Mouse (Mus musculus): ENCODE measurements around the gene Plcb1. TPM values are rescaled to one million over a fixed set of nuclear protein-coding genes. Genes with fewer than 3 reads are reported as not detected.

The Plcb1 gene
- polyA plus RNA-seq, 1 experiment from 2014 or later, result 21.5 TPM

DNA sequence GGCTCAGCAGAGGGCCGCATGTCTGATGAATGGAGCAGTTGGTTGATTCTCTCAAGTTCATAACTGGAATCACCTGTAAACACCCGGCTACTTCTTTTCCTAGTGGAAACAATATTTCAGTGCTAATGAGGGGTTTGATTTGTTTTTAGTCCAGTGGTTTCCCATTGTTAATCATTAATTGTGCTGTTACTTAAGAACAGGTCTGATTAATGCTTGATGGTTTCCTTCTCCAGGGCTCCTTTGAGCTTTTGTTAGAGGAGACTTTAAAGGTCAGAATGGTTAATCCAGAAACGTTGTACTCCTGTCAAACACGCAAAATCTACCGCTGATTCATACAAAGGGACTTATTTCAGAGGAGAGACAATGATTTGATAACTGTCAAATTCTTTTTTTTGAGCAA is 141.2 kb downstream of the Plcb1 start:
- WGBS, result 57% methylated on average over 5 of the region's 5 CpGs
- ATAC-seq (ENCODE audit: insufficient read depth) (no peak), DNase-seq (no peak)
- Histone ChIP-seq H3K9ac (no peak overlapping the region), H3K4me2 (no peak overlapping the region), H3K27ac (ENCODE audit: low read depth) (no peak overlapping the region), H3K27me3 (ENCODE audit: insufficient read depth, low read length) (no peaks in the 10 kb centered on the region), H3K4me1 (ENCODE audit: insufficient read depth) (0 out of 2 replicates have a peak, but pooled peaks cover 4% of the 10 kb centered on the region), H3K9me3 (ENCODE audit: low read depth, low read length) (no peaks in the 10 kb centered on the region), H3K4me3 (ENCODE audit: low read depth, low read length) (no peak overlapping the region), H3K36me3 (ENCODE audit: insufficient read depth) (no peaks in the 10 kb centered on the region)
- no peak for TF ChIP-seq CTCF (IDR thresholded peaks at IDR 0.05; ENCODE audit: low read depth)

DNA sequence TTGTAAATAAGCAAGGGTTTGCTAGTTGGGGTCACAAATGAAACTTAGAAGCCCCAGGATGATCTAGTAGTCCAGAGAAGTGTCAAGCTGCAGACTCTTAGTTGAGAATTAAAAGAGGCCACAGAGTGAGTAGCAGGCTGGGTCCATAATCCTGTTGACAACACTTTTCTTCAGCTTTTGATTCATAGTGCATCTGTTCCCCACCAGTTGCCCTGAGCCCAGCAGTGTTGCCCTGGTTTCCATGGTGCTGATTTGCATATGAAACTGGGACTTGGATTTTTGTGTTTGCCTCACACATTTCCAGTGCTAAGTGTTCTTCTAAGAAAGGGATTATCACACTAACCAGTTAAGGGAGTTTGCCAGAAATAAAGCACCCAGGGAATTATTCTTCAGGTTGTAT is 143.6 kb downstream of the Plcb1 start:
- H3K9me3 ChIP-seq (ENCODE audit: low read depth, low read length), result no peaks in the 10 kb centered on the region
- no peak for TF ChIP-seq CTCF (IDR thresholded peaks at IDR 0.05; ENCODE audit: low read depth)
- H3K4me3 ChIP-seq (ENCODE audit: low read depth, low read length), result no peak overlapping the region
- no peak overlapping the region for H3K9ac ChIP-seq
- H3K27ac ChIP-seq (ENCODE audit: low read depth), result no peak overlapping the region
- H3K4me2 ChIP-seq, result no peak overlapping the region
- 0 out of 2 replicates have a peak, but pooled peaks cover 4% of the 10 kb centered on the region for H3K4me1 ChIP-seq (ENCODE audit: insufficient read depth)
- DNase-seq (no peak), ATAC-seq (ENCODE audit: insufficient read depth) (no peak)
- H3K27me3 ChIP-seq (ENCODE audit: insufficient read depth, low read length), result no peaks in the 10 kb centered on the region
- H3K36me3 ChIP-seq (ENCODE audit: insufficient read depth), result no peaks in the 10 kb centered on the region

GRCm38 (mm10) chr2:134930961-134931360 is 145.1 kb downstream of the Plcb1 start:
- H3K4me3 ChIP-seq (ENCODE audit: low read depth, low read length), result no peak overlapping the region
- no peaks in the 10 kb centered on the region for H3K27me3 ChIP-seq (ENCODE audit: insufficient read depth, low read length)
- H3K4me2 ChIP-seq, result no peak overlapping the region
- no peak for DNase-seq
- TF ChIP-seq CTCF (IDR thresholded peaks at IDR 0.05; ENCODE audit: low read depth), result no peak
- H3K9ac ChIP-seq, result no peak overlapping the region
- WGBS, result 60% methylated on average over 4 of the region's 4 CpGs
- no peak overlapping the region for H3K27ac ChIP-seq (ENCODE audit: low read depth)
- ATAC-seq (ENCODE audit: insufficient read depth), result no peak
- no peaks in the 10 kb centered on the region for H3K36me3 ChIP-seq (ENCODE audit: insufficient read depth)
- H3K9me3 ChIP-seq (ENCODE audit: low read depth, low read length), result no peaks in the 10 kb centered on the region
- H3K4me1 ChIP-seq (ENCODE audit: insufficient read depth), result 0 out of 2 replicates have a peak, but pooled peaks cover 4% of the 10 kb centered on the region

DNA sequence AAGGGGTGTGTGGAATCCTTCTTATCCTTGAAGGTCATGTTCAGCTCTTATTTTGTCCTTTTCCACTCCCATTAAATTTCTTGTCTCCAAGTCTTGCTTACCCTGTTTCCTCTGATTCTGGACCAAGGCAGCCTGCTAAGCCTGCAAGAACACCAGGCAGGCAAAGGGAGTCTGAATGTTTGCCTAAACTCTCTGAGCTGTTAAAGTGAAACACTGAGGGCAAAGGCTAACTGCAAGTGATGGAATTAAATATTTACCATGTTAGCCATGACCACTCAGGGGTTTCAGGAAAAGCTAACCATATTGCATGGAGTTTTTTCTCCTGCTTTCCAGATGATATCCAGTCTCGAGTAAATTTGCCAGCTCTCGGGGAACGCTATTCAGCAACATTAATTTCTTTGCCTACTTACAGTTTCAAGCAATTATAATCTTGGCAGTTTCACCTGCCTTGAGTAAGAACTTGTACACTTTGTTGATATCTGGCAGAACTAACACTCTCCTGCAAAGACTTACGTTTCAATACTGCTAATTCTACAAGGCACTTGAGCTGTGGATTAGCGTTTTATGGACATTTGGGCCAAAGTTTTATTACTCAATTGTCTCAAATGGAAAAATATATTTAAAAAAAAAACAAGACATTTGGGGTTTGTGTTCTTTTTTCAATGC is 146.0 kb downstream of the Plcb1 start:
- no peak overlapping the region for H3K9ac ChIP-seq
- no peak for TF ChIP-seq CTCF (IDR thresholded peaks at IDR 0.05; ENCODE audit: low read depth)
- ATAC-seq (ENCODE audit: insufficient read depth) (no peak; the same call in 1 of the 2 replicates), DNase-seq (peak; percentile 48)
- 63% methylated on average over 5 of the region's 5 CpGs for WGBS
- no peak overlapping the region for H3K4me3 ChIP-seq (ENCODE audit: low read depth, low read length)
- H3K27ac ChIP-seq (ENCODE audit: low read depth), result no peak overlapping the region
- H3K36me3 ChIP-seq (ENCODE audit: insufficient read depth), result no peaks in the 10 kb centered on the region
- H3K4me1 ChIP-seq (ENCODE audit: insufficient read depth), result 0 out of 2 replicates have a peak, but pooled peaks cover 4% of the 10 kb centered on the region
- no peaks in the 10 kb centered on the region for H3K27me3 ChIP-seq (ENCODE audit: insufficient read depth, low read length)
- H3K4me2 ChIP-seq, result no peak overlapping the region
- no peaks in the 10 kb centered on the region for H3K9me3 ChIP-seq (ENCODE audit: low read depth, low read length)

- TF ChIP-seq CTCF (IDR thresholded peaks at IDR 0.05; ENCODE audit: low read depth), result no peak
- Histone ChIP-seq H3K9me3 (ENCODE audit: low read depth, low read length) (no peaks in the 10 kb centered on the region), H3K4me3 (ENCODE audit: low read depth, low read length) (no peak overlapping the region), H3K27ac (ENCODE audit: low read depth) (no peak overlapping the region), H3K36me3 (ENCODE audit: insufficient read depth) (no peaks in the 10 kb centered on the region), H3K27me3 (ENCODE audit: insufficient read depth, low read length) (no peaks in the 10 kb centered on the region), H3K9ac (no peak overlapping the region), H3K4me1 (ENCODE audit: insufficient read depth) (0 out of 2 replicates have a peak, but pooled peaks cover 4% of the 10 kb centered on the region), H3K4me2 (no peak overlapping the region)
- DNase-seq (no peak), ATAC-seq (ENCODE audit: insufficient read depth) (no peak)
- WGBS, result 90% methylated on average over 2 of the region's 2 CpGs
Measured at GRCm38 (mm10) chr2:134935469-134935868, 149.6 kb downstream of the Plcb1 start.

GRCm38 (mm10) chr2:134935970-134936649 is 150.2 kb downstream of the Plcb1 start:
- no peaks in the 10 kb centered on the region for H3K4me1 ChIP-seq (ENCODE audit: insufficient read depth)
- ATAC-seq (ENCODE audit: insufficient read depth), result no peak
- no peak overlapping the region for H3K4me2 ChIP-seq
- no peaks in the 10 kb centered on the region for H3K36me3 ChIP-seq (ENCODE audit: insufficient read depth)
- no peak for TF ChIP-seq CTCF (IDR thresholded peaks at IDR 0.05; ENCODE audit: low read depth)
- DNase-seq, result peak; percentile 14
- H3K27ac ChIP-seq (ENCODE audit: low read depth), result no peak overlapping the region
- H3K27me3 ChIP-seq (ENCODE audit: insufficient read depth, low read length), result no peaks in the 10 kb centered on the region
- H3K9me3 ChIP-seq (ENCODE audit: low read depth, low read length), result no peaks in the 10 kb centered on the region
- H3K9ac ChIP-seq, result no peak overlapping the region
- no peak overlapping the region for H3K4me3 ChIP-seq (ENCODE audit: low read depth, low read length)
- WGBS, result 75% methylated on average over 6 of the region's 6 CpGs

DNA sequence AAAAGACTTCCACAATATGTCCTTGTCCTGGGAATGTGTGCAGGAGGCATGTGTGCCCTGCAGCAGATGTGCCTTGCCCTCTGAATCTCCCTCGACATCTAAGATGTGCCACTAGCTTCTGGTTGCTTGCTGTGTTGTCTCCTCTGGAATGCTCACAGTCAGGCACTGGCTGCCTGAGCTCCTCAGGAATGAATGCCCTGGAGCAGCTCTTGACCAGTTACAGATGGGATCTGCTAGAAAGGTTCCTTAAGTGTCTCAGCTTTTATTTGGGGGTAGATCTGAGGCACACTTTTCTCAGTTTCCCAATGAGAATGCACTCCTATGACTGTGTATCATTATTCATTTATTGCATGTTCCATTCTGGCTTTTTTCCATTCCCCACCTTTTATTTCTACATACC is 151.8 kb downstream of the Plcb1 start:
- H3K27me3 ChIP-seq (ENCODE audit: insufficient read depth, low read length), result no peaks in the 10 kb centered on the region
- no peak for TF ChIP-seq CTCF (IDR thresholded peaks at IDR 0.05; ENCODE audit: low read depth)
- WGBS, result 55% methylated on average over 1 of the region's 1 CpGs
- H3K9ac ChIP-seq, result no peak overlapping the region
- no peaks in the 10 kb centered on the region for H3K9me3 ChIP-seq (ENCODE audit: low read depth, low read length)
- H3K4me2 ChIP-seq, result no peak overlapping the region
- no peaks in the 10 kb centered on the region for H3K36me3 ChIP-seq (ENCODE audit: insufficient read depth)
- no peaks in the 10 kb centered on the region for H3K4me1 ChIP-seq (ENCODE audit: insufficient read depth)
- ATAC-seq (ENCODE audit: insufficient read depth) (no peak), DNase-seq (no peak)
- H3K27ac ChIP-seq (ENCODE audit: low read depth), result no peak overlapping the region
- H3K4me3 ChIP-seq (ENCODE audit: low read depth, low read length), result no peak overlapping the region

All from lung, embryonic 14.5 days (tissue).